Mouse (Mus musculus) neural tube, embryonic 11.5 days (tissue): ENCODE measurements around the gene Foxk1. TPM values are rescaled to one million over a fixed set of nuclear protein-coding genes. Genes with fewer than 3 reads are reported as not detected.

Source experiments
- ATAC-seq: fragments of 200-750 bp; cut with Nextera tagmentation; 2 replicates; pipeline ENCODE4 v1.8.0; 2017; ENCODE audit warnings: moderate number of reproducible peaks, mild to moderate bottlenecking, moderate TSS enrichment, moderate library complexity; ENCODE audit not compliant: insufficient read depth, low FRiP score, low TSS enrichment
- DNase-seq: peaks from one replicate; pipeline ENCODE4 v3.0.0-alpha.2; 2015; ENCODE audit warnings: low spot score
- H3K27ac ChIP-seq: fragments of 300-500 bp; sonication (generic); 2 replicates; pipeline ENCODE4 v1.5.1; 2014; ENCODE audit warnings: low read depth, mild to moderate bottlenecking, low read length
- H3K27me3 ChIP-seq: fragments of 300-500 bp; sonication (generic); 2 replicates; pipeline ENCODE4 v1.6.1; 2014; ENCODE audit warnings: mild to moderate bottlenecking, low read length, mixed read lengths; ENCODE audit not compliant: control insufficient read depth, insufficient read depth
- H3K36me3 ChIP-seq: fragments of 300-500 bp; sonication (generic); 2 replicates; pipeline ENCODE4 v1.6.1; 2014; ENCODE audit warnings: mild to moderate bottlenecking, low read length, moderate library complexity, mixed read lengths; ENCODE audit not compliant: control insufficient read depth, insufficient read depth
- H3K4me1 ChIP-seq: fragments of 300-500 bp; sonication (generic); 2 replicates; pipeline ENCODE4 v1.6.1; 2014; ENCODE audit warnings: low read length, mixed read lengths; ENCODE audit not compliant: control insufficient read depth, insufficient read depth
- H3K4me2 ChIP-seq: fragments of 300-500 bp; sonication (generic); 2 replicates; pipeline ENCODE4 v1.6.1; 2014; ENCODE audit warnings: low read depth, mild to moderate bottlenecking, moderate library complexity
- H3K4me3 ChIP-seq: fragments of 300-500 bp; sonication (generic); 2 replicates; pipeline ENCODE4 v1.5.1; 2014; ENCODE audit warnings: low read depth, low read length
- H3K9ac ChIP-seq: fragments of 300-500 bp; sonication (generic); 2 replicates; pipeline ENCODE4 v1.6.1; 2014; ENCODE audit warnings: mild to moderate bottlenecking, low read length
- H3K9me3 ChIP-seq: fragments of 300-500 bp; sonication (generic); 2 replicates; pipeline ENCODE4 v1.6.1; 2016; ENCODE audit warnings: low read length; ENCODE audit not compliant: control insufficient read depth
- WGBS: fragments of 180-500 bp; shearing (Covaris S2); extraction: QIAGEN DNeasy Blood & Tissue Kit; methylation state at CpG from one replicate; pipeline ENCODE4 v1.1.7; 2014; 5-methylcytosine and 5-hydroxymethylcytosine counted together
- polyA plus RNA-seq: library from polyadenylated mRNA; unstranded; fragments of >200 nt; fragmentation: Nextera tagmentation; extraction: Ambion mirVana; gene quantifications from 2 replicates; pipeline ENCODE4 v1.2.1, GENCODE M21; 2014

Foxk1 gene
- polyA plus RNA-seq, 1 experiment from 2014 or later: 3.9 TPM

GRCm38 (mm10) chr5:142420920-142421319 lies 19.6 kb downstream of the Foxk1 start:
- Histone ChIP-seq H3K9ac (no peak overlapping the region), H3K36me3 (peaks cover 4% of the 10 kb centered on the region; the same call in 1 of the 2 replicates), H3K27me3 (no peaks in the 10 kb centered on the region), H3K4me3 (no peak overlapping the region), H3K27ac (no peak overlapping the region), H3K4me2 (no peak overlapping the region), H3K4me1 (0 out of 2 replicates have a peak, but pooled peaks cover 5% of the 10 kb centered on the region), H3K9me3 (no peaks in the 10 kb centered on the region)
- no peak for ATAC-seq
- 84% methylated on average over 9 of the region's 9 CpGs for WGBS
- no peak for DNase-seq

DNA sequence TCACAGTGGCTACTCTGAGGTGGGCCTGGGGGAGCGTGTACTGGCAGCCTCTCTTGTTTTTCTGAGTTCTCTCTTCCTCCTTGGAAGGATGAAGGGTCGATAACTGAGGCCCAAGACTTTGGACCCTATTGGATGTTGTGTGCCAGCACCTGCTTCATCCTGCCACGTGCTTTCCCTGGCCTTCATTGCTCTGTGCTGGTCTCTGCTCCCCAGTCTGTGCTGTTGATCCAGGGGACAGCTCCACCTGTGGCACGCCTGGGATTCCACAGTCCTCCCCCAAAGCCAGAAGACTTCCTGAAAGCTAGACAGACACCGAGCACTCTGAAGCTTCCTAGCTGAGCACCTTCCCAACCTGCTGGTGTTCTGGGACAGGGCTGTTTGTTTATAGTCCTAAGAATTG lies 20.6 kb downstream of the Foxk1 start:
- no peak overlapping the region for H3K4me3 ChIP-seq
- ATAC-seq (no peak), DNase-seq (no peak)
- H3K9me3 ChIP-seq: no peaks in the 10 kb centered on the region
- H3K4me2 ChIP-seq: no peak overlapping the region
- 0 out of 2 replicates have a peak, but pooled peaks cover 4% of the 10 kb centered on the region for H3K4me1 ChIP-seq
- H3K27me3 ChIP-seq: no peaks in the 10 kb centered on the region
- H3K9ac ChIP-seq: no peak overlapping the region
- H3K27ac ChIP-seq: no peak overlapping the region
- WGBS: 87% methylated on average over 5 of the region's 5 CpGs
- H3K36me3 ChIP-seq: peaks cover 4% of the 10 kb centered on the region; the same call in 1 of the 2 replicates

DNA sequence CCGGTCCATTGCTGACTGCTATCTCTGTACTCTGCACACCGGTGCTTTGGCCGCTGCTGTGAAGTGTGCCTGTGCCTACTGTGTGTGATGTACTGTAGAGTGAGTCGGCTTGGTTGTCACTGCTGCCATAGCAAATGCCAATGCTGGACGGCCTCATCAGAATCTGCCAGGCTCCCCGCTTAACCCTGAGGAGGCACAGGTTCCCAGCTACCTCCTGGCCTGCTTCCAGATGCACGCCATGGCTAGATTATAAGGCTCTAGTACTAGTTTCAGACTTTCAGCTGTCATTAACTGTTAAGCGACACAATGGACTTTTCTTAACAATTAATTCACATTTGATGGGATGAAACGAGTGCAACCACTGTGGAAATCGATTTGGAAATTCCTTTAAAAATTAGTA lies 21.8 kb downstream of the Foxk1 start:
- DNase-seq: no peak
- Histone ChIP-seq H3K27ac (no peak overlapping the region), H3K27me3 (no peaks in the 10 kb centered on the region), H3K9ac (no peak overlapping the region), H3K9me3 (no peaks in the 10 kb centered on the region), H3K36me3 (peaks cover 4% of the 10 kb centered on the region; the same call in 1 of the 2 replicates), H3K4me2 (no peak overlapping the region), H3K4me3 (no peak overlapping the region), H3K4me1 (peaks cover 14% of the 10 kb centered on the region)
- WGBS: 92% methylated on average over 10 of the region's 10 CpGs
- no peak for ATAC-seq

DNA sequence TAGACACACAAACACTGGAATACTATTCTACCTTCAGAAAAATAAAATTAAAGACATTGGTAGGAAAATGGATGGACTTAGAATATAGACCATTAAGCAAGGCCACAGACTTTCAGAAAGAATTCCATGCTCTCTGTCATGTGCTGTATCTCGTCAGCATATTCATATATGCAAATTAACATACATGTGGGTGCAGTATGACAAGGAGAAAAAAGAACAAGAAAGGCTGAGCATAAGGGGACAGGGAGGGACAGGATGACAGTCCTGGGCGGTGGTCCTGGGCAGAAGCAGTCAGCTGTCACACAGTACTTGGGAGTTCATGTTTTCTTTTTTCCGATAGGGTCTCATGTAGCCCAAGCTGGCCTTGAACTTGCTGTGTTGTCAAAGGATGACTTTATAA lies 22.4 kb downstream of the Foxk1 start:
- no peaks in the 10 kb centered on the region for H3K27me3 ChIP-seq
- H3K36me3 ChIP-seq: peaks cover 4% of the 10 kb centered on the region; the same call in 1 of the 2 replicates
- H3K9ac ChIP-seq: no peak overlapping the region; the same call in 1 of the 2 replicates
- H3K4me1 ChIP-seq: peaks cover 15% of the 10 kb centered on the region
- DNase-seq (no peak), ATAC-seq (no peak)
- no peak overlapping the region for H3K4me3 ChIP-seq
- H3K27ac ChIP-seq: no peak overlapping the region
- H3K9me3 ChIP-seq: no peaks in the 10 kb centered on the region
- no peak overlapping the region for H3K4me2 ChIP-seq
- 59% methylated on average over 3 of the region's 3 CpGs for WGBS

DNA sequence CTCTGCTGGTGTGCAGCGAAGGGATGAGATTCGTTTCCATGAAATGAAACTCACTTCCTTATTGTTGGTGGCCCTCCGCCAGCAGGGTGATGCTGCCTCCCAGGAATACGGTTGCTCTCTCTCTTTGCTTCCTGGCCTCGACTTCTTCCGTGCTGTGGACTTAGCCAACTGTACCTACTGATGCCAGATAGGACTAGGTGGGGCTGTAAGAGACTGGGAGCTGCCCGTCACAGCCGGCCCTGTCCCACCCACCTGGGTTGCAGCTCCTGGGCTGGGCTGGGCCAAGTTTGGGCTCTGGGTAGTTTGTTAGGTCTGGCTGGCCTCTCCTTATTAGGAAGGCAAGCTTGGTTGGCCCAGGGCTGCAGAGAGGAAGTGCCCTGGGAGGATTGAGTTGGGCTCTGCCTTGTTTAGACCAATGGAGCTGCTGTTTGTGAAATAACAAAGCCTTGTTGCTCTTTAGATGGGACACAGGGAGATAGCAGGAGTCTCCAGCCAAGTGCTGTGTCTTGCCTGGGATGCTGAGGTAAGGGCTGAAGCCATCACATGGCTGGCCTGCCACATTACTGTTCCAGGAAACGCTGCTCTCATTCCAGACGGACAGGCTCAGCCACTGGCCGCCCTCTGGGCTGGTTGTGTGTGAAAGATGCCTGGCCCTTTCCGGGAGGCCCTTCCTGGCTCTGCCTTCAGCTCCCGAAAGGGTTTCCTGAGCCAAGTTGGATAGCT lies 23.5 kb downstream of the Foxk1 start:
- Histone ChIP-seq H3K27me3 (no peaks in the 10 kb centered on the region), H3K4me2 (no peak overlapping the region), H3K9ac (no peak overlapping the region), H3K27ac (no peak overlapping the region), H3K4me3 (no peak overlapping the region), H3K9me3 (no peaks in the 10 kb centered on the region), H3K4me1 (peaks cover 15% of the 10 kb centered on the region), H3K36me3 (peaks cover 4% of the 10 kb centered on the region; the same call in 1 of the 2 replicates)
- 88% methylated on average over 13 of the region's 13 CpGs for WGBS
- ATAC-seq (no peak), DNase-seq (no peak)

DNA sequence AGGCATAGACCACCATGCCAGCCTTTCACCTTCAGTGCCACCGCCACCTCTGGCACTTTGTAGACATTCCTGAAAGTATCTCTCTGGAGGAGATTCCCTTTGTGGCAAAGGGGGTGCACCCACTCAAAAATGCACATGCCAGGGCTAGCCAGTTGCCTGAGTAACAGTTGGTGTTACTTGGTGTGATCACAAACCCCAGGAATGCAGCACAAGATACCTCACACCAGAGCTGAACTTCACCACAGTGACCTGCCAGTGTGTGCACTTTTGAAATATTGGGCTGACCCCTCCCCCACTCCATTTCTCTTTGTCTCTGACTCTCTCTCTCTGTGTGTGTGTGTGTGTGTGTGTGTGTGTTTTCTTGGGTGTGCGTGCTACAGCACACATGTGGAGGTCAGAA lies 25.2 kb downstream of the Foxk1 start:
- Histone ChIP-seq H3K4me3 (no peak overlapping the region), H3K9ac (no peak overlapping the region), H3K36me3 (no peaks in the 10 kb centered on the region; the same call in 1 of the 2 replicates), H3K4me1 (peaks cover 18% of the 10 kb centered on the region), H3K4me2 (no peak overlapping the region), H3K27ac (no peak overlapping the region), H3K27me3 (no peaks in the 10 kb centered on the region), H3K9me3 (no peaks in the 10 kb centered on the region)
- ATAC-seq (no peak), DNase-seq (no peak)
- WGBS: 91% methylated on average over 2 of the region's 2 CpGs

DNA sequence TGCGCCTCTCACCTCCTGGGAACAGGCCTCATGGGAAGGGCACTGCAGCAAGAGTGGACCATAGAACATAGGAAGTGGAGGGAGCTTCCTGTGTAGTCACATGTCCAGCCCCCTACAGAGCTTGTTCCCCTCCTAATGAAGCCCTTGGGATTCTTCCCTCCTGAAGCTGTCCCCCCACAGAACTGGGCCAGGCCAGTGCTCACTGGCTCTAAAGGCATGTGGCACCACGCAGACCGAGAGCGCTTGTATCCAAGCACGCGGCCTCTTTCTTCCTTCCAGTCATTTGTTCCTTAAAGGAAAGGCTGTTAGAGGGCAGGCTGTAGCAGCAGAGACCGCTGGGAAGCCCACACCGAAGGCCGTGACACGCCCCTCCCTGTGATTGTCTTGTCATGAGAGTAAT lies 26.6 kb downstream of the Foxk1 start:
- H3K4me3 ChIP-seq: no peak overlapping the region
- no peak for DNase-seq
- no peaks in the 10 kb centered on the region for H3K9me3 ChIP-seq
- no peak overlapping the region for H3K27ac ChIP-seq
- WGBS: 55% methylated on average over 10 of the region's 10 CpGs
- no peak overlapping the region for H3K9ac ChIP-seq
- ATAC-seq: no peak
- no peaks in the 10 kb centered on the region for H3K36me3 ChIP-seq
- H3K4me2 ChIP-seq: no peak overlapping the region
- no peaks in the 10 kb centered on the region for H3K27me3 ChIP-seq
- peaks cover 20% of the 10 kb centered on the region for H3K4me1 ChIP-seq

GRCm38 (mm10) chr5:142428691-142429090 lies 27.4 kb downstream of the Foxk1 start:
- Histone ChIP-seq H3K36me3 (no peaks in the 10 kb centered on the region), H3K27ac (no peak overlapping the region), H3K4me1 (peaks cover 20% of the 10 kb centered on the region), H3K4me2 (no peak overlapping the region), H3K9me3 (no peaks in the 10 kb centered on the region), H3K9ac (no peak overlapping the region), H3K27me3 (no peaks in the 10 kb centered on the region), H3K4me3 (no peak overlapping the region)
- ATAC-seq (no peak), DNase-seq (no peak)
- 69% methylated on average over 6 of the region's 6 CpGs for WGBS

GRCm38 (mm10) chr5:142431029-142431428 lies 29.7 kb downstream of the Foxk1 start:
- Histone ChIP-seq H3K36me3 (no peaks in the 10 kb centered on the region; the same call in 1 of the 2 replicates), H3K27me3 (no peaks in the 10 kb centered on the region), H3K27ac (no peak overlapping the region), H3K4me3 (no peak overlapping the region), H3K9me3 (no peaks in the 10 kb centered on the region), H3K4me1 (peaks cover 20% of the 10 kb centered on the region), H3K9ac (no peak overlapping the region), H3K4me2 (no peak overlapping the region)
- WGBS: 63% methylated on average over 12 of the region's 12 CpGs
- DNase-seq: no peak
- no peak for ATAC-seq
